Comparison of ENCODE assay signal across 8 mouse cellular contexts in genomic region chr10:118675816-118676465, GRCm38 (mm10).
A peak's percentile ranks its signal among the peaks of the same experiment; 100 is the strongest.
DNase-seq lines count a peak whose midpoint lies in the region; ATAC-seq lines count a peak whose summit lies in the region.

No protein-coding gene starts in this region.

- peak; percentile 27 to 52 for DNase-seq in cerebellum, postnatal 25 days
- no peak for DNase-seq in cerebellum, adult 9-10 months
- peak; percentile 68 for DNase-seq in skeletal muscle tissue, adult 2 months (ENCODE audit: low read depth, low spot score)
- DNase-seq in spleen, postnatal 36 days (ENCODE audit: low spot score in 2 of 2) = no peak
- DNase-seq in left cerebral cortex, adult 18-20 months (ENCODE audit: low spot score in 2 of 2) = no peak

- peak; percentile 67 for ATAC-seq in forebrain, embryonic 15.5 days (replicated peaks)
- ATAC-seq in hindbrain, embryonic 12.5 days (ENCODE audit: low FRiP score) = peak; percentile 71
- ATAC-seq in limb, embryonic 13.5 days (ENCODE audit: low FRiP score, low read depth) = peak; percentile 76

- no peak overlapping the region for H3K9ac ChIP-seq in forebrain, embryonic 15.5 days (replicated peaks)
- H3K9ac ChIP-seq in hindbrain, embryonic 12.5 days = no peak overlapping the region
- no peak overlapping the region for H3K9ac ChIP-seq in limb, embryonic 13.5 days

- H3K9me3 ChIP-seq in forebrain, embryonic 15.5 days = peaks cover 5% of the 10 kb centered on the region; the same call in 1 of the 2 replicates
- H3K9me3 ChIP-seq in hindbrain, embryonic 12.5 days (replicated peaks) = 0 out of 2 replicates have a peak, but pooled peaks cover 4% of the 10 kb centered on the region
- peaks cover 8% of the 10 kb centered on the region for H3K9me3 ChIP-seq in limb, embryonic 13.5 days

- no peaks in the 10 kb centered on the region for H3K4me1 ChIP-seq in forebrain, embryonic 15.5 days
- peaks cover 10% of the 10 kb centered on the region for H3K4me1 ChIP-seq in hindbrain, embryonic 12.5 days
- peaks cover 9% of the 10 kb centered on the region for H3K4me1 ChIP-seq in limb, embryonic 13.5 days

- H3K36me3 ChIP-seq in forebrain, embryonic 15.5 days = no peaks in the 10 kb centered on the region
- H3K36me3 ChIP-seq in hindbrain, embryonic 12.5 days = no peaks in the 10 kb centered on the region
- H3K36me3 ChIP-seq in limb, embryonic 13.5 days = no peaks in the 10 kb centered on the region

- WGBS in forebrain, embryonic 15.5 days = 66% methylated on average over 18 of the region's 18 CpGs
- 48% methylated on average over 18 of the region's 18 CpGs for WGBS in hindbrain, embryonic 12.5 days
- 48% methylated on average over 18 of the region's 18 CpGs for WGBS in limb, embryonic 13.5 days

- peak overlapping the region; percentile 13; the same call in 1 of the 2 replicates for H3K4me2 ChIP-seq in forebrain, embryonic 15.5 days (replicated peaks)
- peak overlapping the region; percentile 37 for H3K4me2 ChIP-seq in hindbrain, embryonic 12.5 days (replicated peaks)
- H3K4me2 ChIP-seq in limb, embryonic 13.5 days (replicated peaks) = peak overlapping the region; percentile 45

- H3K27ac ChIP-seq in forebrain, embryonic 15.5 days (replicated peaks) = no peak overlapping the region
- peak overlapping the region; percentile 12; the same call in 1 of the 2 replicates for H3K27ac ChIP-seq in hindbrain, embryonic 12.5 days
- H3K27ac ChIP-seq in limb, embryonic 13.5 days = no peak overlapping the region; the same call in 1 of the 2 replicates

- no peak overlapping the region for H3K4me3 ChIP-seq in forebrain, embryonic 15.5 days
- H3K4me3 ChIP-seq in hindbrain, embryonic 12.5 days = no peak overlapping the region
- no peak overlapping the region for H3K4me3 ChIP-seq in limb, embryonic 13.5 days

- no peaks in the 10 kb centered on the region for H3K27me3 ChIP-seq in forebrain, embryonic 15.5 days
- H3K27me3 ChIP-seq in hindbrain, embryonic 12.5 days = no peaks in the 10 kb centered on the region
- H3K27me3 ChIP-seq in limb, embryonic 13.5 days = no peaks in the 10 kb centered on the region

Comparison
In these comparisons a context has a peak if more than half of its experiments do, and no peak if none do; other contexts are left out.
1. DNase-seq: peak in cerebellum, postnatal 25 days (2 of 2) and skeletal muscle tissue, adult 2 months (single experiment); none in cerebellum, adult 9-10 months (single experiment), spleen, postnatal 36 days (0 of 2) and left cerebral cortex, adult 18-20 months (0 of 2).
2. Peak in every context shown above with its lines, with median percentiles within 50 percentile points of each other: ATAC-seq and H3K4me2 ChIP-seq.